Mouse (Mus musculus): ENCODE data around the gene Prkra. TPM values are rescaled to one million over a fixed set of nuclear protein-coding genes. Genes with fewer than 3 reads are reported as not detected.
A peak's percentile ranks its signal among the peaks of the same experiment; 100 is the strongest.

Prkra gene
- polyA plus RNA-seq, 1 experiment from 2014 or later, result 7.2 TPM

DNA sequence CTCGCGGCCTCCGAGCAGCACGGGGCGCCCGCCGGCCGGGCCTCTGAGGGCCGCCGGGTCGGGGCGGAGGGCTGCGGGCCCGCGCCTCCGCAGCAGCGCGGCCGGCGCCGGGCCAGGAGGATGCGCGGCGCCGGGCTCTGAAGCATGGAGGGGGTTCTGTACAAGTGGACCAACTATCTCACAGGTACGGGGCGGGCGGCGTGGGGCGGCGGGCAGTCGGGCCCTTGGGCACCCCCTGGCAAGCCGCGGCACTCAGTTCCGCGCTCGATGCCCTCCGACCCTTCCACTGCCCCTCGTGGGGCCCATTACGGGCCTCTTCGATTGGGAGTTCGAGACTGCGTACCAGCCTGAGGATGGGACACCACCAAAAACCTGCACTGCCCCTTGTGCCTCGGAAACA, 27.6 kb upstream of the Prkra start:
- peaks cover 51% of the 10 kb centered on the region for H3K4me1 ChIP-seq (replicated peaks)
- no peaks in the 10 kb centered on the region for H3K27me3 ChIP-seq
- peak overlapping the region; percentile 51 for H3K27ac ChIP-seq (replicated peaks)
- H3K36me3 ChIP-seq (replicated peaks), result no peaks in the 10 kb centered on the region; the same call in 1 of the 2 replicates
- peak; percentile 33 for ATAC-seq (ENCODE audit: insufficient read depth)
- under 1% methylated on average over 44 of the region's 44 CpGs for whole genome bisulfite sequencing (ENCODE audit: insufficient replicate concordance)
- H3K9ac ChIP-seq, result peak overlapping the region; percentile 74
- H3K9me3 ChIP-seq (replicated peaks), result no peaks in the 10 kb centered on the region
- H3K4me2 ChIP-seq, result peak overlapping the region; percentile 82
- peak overlapping the region; percentile 82 for H3K4me3 ChIP-seq (replicated peaks)

DNA sequence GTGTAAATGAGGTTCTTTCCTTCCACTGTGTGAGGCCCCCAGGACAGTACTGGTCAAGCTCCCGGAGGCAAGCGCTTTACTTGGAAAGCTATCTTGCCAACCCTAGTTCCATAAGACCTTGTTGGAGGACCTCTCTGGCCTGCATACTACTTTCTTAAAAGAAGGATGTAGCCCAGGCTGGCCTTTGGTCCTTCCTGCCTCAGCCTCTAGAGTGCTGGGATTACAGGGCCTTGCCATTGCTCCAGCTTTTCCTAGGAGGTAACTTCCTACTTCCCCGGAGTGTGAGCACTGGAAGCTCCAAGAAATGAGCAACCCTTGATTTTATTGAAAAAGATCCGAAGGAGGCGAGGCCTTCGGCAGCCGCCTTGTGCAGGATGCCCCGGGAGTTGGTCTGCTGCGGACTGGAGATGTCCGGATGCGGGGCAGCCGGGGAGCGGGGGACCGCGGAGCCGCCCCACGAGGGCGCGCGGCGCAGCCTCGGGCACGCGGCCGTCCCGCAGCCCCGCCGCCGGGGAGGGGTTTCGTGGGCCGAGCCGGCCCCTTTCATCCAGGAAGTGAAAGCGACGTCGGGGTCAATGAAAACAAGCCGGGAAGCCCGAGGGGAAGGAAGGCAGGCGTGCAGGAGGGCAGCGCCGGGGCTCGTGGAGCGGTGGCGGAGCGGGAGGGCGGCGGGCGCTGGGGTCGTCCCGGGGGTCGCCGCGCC, 27.1 kb upstream of the Prkra start, which contains the start of gene Plekha3:
Gene Plekha3, plus strand, starts transcription at position 557 of the 703 bp plus-strand sequence.
- Histone ChIP-seq H3K4me2 (peak within 1 kb of the TSS; percentile 82), H3K9ac (peak within 1 kb of the TSS; percentile 74), H3K36me3 (replicated peaks) (no peaks in the 10 kb centered on the region), H3K27ac (replicated peaks) (peak within 1 kb of the TSS; percentile 51), H3K9me3 (replicated peaks) (no peaks in the 10 kb centered on the region), H3K27me3 (no peaks in the 10 kb centered on the region), H3K4me3 (replicated peaks) (peak within 1 kb of the TSS; percentile 82), H3K4me1 (replicated peaks) (peaks cover 51% of the 10 kb centered on the region)
- WGBS (ENCODE audit: insufficient replicate concordance), result 4% methylated on average over 48 of the region's 52 CpGs
- ATAC-seq (ENCODE audit: insufficient read depth), result peak; percentile 68

DNA sequence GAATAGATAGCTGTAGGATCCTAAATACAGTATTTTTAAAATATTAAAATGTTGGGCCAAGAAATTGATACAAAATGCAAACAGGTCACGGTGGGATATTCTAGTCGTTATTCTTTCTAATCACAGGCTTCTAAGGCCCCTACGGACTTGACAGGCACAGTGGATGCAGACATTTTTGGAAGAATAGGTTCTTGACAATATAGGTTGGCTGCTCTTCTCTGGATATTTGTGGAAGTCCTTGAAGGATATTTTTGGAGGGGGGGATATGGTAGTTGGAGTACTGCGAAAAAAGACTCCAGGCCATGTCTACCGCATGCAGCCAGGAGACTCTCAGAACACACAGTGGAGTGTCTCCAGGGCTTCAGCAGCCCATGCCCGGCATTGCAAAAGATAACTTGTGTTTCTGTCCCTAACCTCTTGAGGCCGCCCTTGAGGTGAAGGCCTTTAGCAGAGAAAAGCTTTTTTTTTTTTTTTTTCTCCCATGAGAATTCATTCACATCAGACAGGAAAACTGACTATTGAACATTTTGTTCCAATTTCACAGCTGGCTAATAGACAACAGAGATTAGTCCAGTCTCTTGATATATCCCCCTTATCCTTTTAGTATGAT, 25.8 kb upstream of the Prkra start:
- peak overlapping the region; percentile 32; the same call in 1 of the 2 replicates for H3K9ac ChIP-seq
- H3K4me1 ChIP-seq (replicated peaks), result peaks cover 51% of the 10 kb centered on the region
- 23% methylated on average over 7 of the region's 7 CpGs for WGBS (ENCODE audit: insufficient replicate concordance)
- H3K9me3 ChIP-seq (replicated peaks), result no peaks in the 10 kb centered on the region
- H3K4me2 ChIP-seq, result peak overlapping the region; percentile 67
- H3K36me3 ChIP-seq (replicated peaks), result no peaks in the 10 kb centered on the region
- no peaks in the 10 kb centered on the region for H3K27me3 ChIP-seq
- no peak for ATAC-seq (ENCODE audit: insufficient read depth)
- peak overlapping the region; percentile 64 for H3K27ac ChIP-seq (replicated peaks)
- peak overlapping the region; percentile 55 for H3K4me3 ChIP-seq (replicated peaks)

DNA sequence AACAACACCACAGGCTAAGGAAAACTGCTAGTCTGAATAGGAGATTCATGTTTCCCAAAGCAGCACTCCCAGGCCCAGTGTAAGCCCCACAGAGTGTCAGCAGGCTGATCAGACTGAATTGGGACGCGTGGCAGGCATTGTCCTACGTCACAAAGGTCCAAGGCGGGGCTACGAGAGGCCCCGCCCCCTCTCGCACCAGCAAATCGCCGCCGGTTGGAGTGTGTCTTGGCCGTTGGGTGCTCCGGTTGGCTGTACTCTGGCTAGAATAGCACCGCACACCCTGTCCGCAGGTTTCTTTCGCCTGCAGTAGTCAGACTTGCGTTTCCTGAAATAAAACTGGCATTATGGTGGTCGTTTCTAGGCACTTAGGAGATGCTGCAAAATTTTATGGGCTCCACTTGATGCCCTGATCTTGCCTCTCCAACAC, 25.2 kb upstream of the Prkra start, which contains the start of gene Fkbp7:
Gene Fkbp7, minus strand, starts transcription at position 151 of the 427 bp plus-strand sequence.
- ATAC-seq (ENCODE audit: insufficient read depth), result peak; percentile 84
- Histone ChIP-seq H3K27ac (replicated peaks) (peak within 1 kb of the TSS; percentile 64), H3K27me3 (no peaks in the 10 kb centered on the region), H3K9me3 (replicated peaks) (no peaks in the 10 kb centered on the region), H3K4me3 (replicated peaks) (peak within 1 kb of the TSS; percentile 55), H3K4me2 (peak within 1 kb of the TSS; percentile 67), H3K4me1 (replicated peaks) (peaks cover 51% of the 10 kb centered on the region), H3K36me3 (replicated peaks) (no peaks in the 10 kb centered on the region), H3K9ac (peak within 1 kb of the TSS; percentile 32)
- WGBS (ENCODE audit: insufficient replicate concordance), result under 1% methylated on average over 17 of the region's 17 CpGs

DNA sequence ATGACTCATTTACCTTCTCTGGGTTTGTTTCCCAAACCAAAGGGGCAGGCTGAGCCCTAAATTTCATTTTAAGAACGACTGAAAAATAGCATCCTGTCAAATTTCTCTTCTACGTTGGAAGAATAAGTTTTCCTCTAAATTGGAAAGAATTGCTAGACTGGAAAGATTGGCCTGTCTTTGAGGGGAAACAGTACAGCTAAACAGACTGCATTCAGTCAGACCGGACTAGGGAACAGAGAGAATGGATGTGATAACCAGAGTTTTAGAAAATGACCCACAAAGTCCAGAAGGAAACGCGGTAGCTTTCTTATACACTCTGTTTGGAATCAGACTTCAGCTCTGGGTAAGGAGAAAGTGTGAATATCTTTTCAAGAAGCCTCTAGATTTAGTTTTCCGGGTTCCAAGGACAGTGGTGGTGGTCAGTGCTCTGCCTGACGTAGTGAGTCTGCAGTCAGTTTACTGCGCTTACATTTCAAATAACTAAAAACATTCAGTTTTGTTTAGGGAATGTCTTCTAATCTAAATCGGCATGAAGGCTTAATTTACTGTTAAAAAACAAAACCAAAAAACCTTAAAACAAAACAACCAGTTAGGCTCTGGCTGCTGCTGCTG, 24.4 kb upstream of the Prkra start:
- Histone ChIP-seq H3K9ac (peak overlapping the region; percentile 32), H3K4me2 (peak overlapping the region; percentile 67), H3K4me1 (replicated peaks) (peaks cover 49% of the 10 kb centered on the region), H3K27me3 (no peaks in the 10 kb centered on the region), H3K27ac (replicated peaks) (peak overlapping the region; percentile 16), H3K4me3 (replicated peaks) (peak overlapping the region; percentile 55), H3K9me3 (replicated peaks) (no peaks in the 10 kb centered on the region), H3K36me3 (replicated peaks) (no peaks in the 10 kb centered on the region)
- WGBS (ENCODE audit: insufficient replicate concordance), result 12% methylated on average over 9 of the region's 9 CpGs
- ATAC-seq (ENCODE audit: insufficient read depth), result no peak

- Histone ChIP-seq H3K9ac (no peak overlapping the region), H3K4me3 (replicated peaks) (0 out of 2 replicates have a peak overlapping the region, but pooled peaks have one; percentile 55), H3K4me1 (replicated peaks) (peaks cover 46% of the 10 kb centered on the region), H3K4me2 (peak overlapping the region; percentile 67), H3K9me3 (replicated peaks) (no peaks in the 10 kb centered on the region), H3K36me3 (replicated peaks) (no peaks in the 10 kb centered on the region), H3K27ac (replicated peaks) (no peak overlapping the region), H3K27me3 (no peaks in the 10 kb centered on the region)
- 65% methylated on average over 6 of the region's 6 CpGs for WGBS (ENCODE audit: insufficient replicate concordance)
- no peak for ATAC-seq (ENCODE audit: insufficient read depth)
These were observed 23.8 kb upstream of the Prkra start for GRCm38 (mm10) chr2:76671641-76672040.

- peaks cover 7% of the 10 kb centered on the region; the same call in 1 of the 2 replicates for H3K4me1 ChIP-seq (replicated peaks)
- no peak overlapping the region for H3K27ac ChIP-seq (replicated peaks)
- no peaks in the 10 kb centered on the region for H3K27me3 ChIP-seq
- no peak overlapping the region for H3K4me2 ChIP-seq
- no peak for ATAC-seq (ENCODE audit: insufficient read depth)
- H3K9ac ChIP-seq, result no peak overlapping the region
- H3K36me3 ChIP-seq (replicated peaks), result no peaks in the 10 kb centered on the region
- WGBS (ENCODE audit: insufficient replicate concordance), result 71% methylated on average over 5 of the region's 5 CpGs
- H3K4me3 ChIP-seq (replicated peaks), result no peak overlapping the region
- no peaks in the 10 kb centered on the region for H3K9me3 ChIP-seq (replicated peaks)
These were observed 19.4 kb upstream of the Prkra start for GRCm38 (mm10) chr2:76667200-76667599.

DNA sequence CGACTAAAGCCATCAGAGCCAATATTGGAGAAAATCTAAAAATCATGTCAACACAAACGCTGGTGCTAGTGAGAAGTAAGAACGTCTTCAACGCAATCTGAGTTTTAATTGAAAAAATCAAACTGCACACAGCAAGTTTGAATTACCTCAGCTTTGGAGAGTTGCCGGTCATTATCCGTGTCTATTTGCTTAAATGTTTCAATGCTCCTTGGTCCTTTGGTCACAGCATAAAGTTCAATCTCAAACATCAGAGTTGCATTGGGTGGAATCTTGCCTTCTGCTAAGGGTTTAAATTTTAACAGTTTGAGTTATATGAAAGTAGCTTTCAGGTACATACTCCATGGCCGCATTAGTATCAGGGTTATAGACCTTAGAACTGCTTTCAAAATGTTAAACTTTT, 17.7 kb upstream of the Prkra start:
- no peaks in the 10 kb centered on the region for H3K36me3 ChIP-seq (replicated peaks)
- H3K4me2 ChIP-seq, result no peak overlapping the region
- no peaks in the 10 kb centered on the region for H3K4me1 ChIP-seq (replicated peaks)
- H3K9me3 ChIP-seq (replicated peaks), result no peaks in the 10 kb centered on the region
- no peak overlapping the region for H3K9ac ChIP-seq
- no peak overlapping the region for H3K4me3 ChIP-seq (replicated peaks)
- WGBS (ENCODE audit: insufficient replicate concordance), result 85% methylated on average over 7 of the region's 7 CpGs
- H3K27me3 ChIP-seq, result no peaks in the 10 kb centered on the region
- no peak for ATAC-seq (ENCODE audit: insufficient read depth)
- H3K27ac ChIP-seq (replicated peaks), result no peak overlapping the region

GRCm38 (mm10) chr2:76659419-76659818, 11.6 kb upstream of the Prkra start:
- no peak for ATAC-seq (ENCODE audit: insufficient read depth)
- Histone ChIP-seq H3K27ac (replicated peaks) (no peak overlapping the region), H3K9ac (no peak overlapping the region), H3K4me3 (replicated peaks) (no peak overlapping the region), H3K27me3 (no peaks in the 10 kb centered on the region), H3K4me1 (replicated peaks) (no peaks in the 10 kb centered on the region), H3K36me3 (replicated peaks) (no peaks in the 10 kb centered on the region), H3K9me3 (replicated peaks) (no peaks in the 10 kb centered on the region), H3K4me2 (no peak overlapping the region)
- 34% methylated on average over 7 of the region's 8 CpGs for WGBS (ENCODE audit: insufficient replicate concordance)

GRCm38 (mm10) chr2:76658551-76658950, 10.7 kb upstream of the Prkra start:
- no peaks in the 10 kb centered on the region for H3K36me3 ChIP-seq (replicated peaks)
- no peaks in the 10 kb centered on the region for H3K9me3 ChIP-seq (replicated peaks)
- no peak overlapping the region for H3K9ac ChIP-seq
- H3K27me3 ChIP-seq, result no peaks in the 10 kb centered on the region
- H3K4me3 ChIP-seq (replicated peaks), result no peak overlapping the region
- WGBS (ENCODE audit: insufficient replicate concordance), result 64% methylated on average over 13 of the region's 13 CpGs
- no peak overlapping the region for H3K27ac ChIP-seq (replicated peaks)
- no peak overlapping the region for H3K4me2 ChIP-seq
- no peaks in the 10 kb centered on the region for H3K4me1 ChIP-seq (replicated peaks)
- no peak for ATAC-seq (ENCODE audit: insufficient read depth)

- H3K27me3 ChIP-seq, result no peaks in the 10 kb centered on the region
- H3K36me3 ChIP-seq (replicated peaks), result no peaks in the 10 kb centered on the region
- no peak overlapping the region for H3K27ac ChIP-seq (replicated peaks)
- no peak overlapping the region for H3K9ac ChIP-seq
- WGBS (ENCODE audit: insufficient replicate concordance), result 0% methylated on average over 1 of the region's 1 CpGs
- H3K4me1 ChIP-seq (replicated peaks), result no peaks in the 10 kb centered on the region
- H3K9me3 ChIP-seq (replicated peaks), result no peaks in the 10 kb centered on the region
- H3K4me2 ChIP-seq, result no peak overlapping the region
- no peak for ATAC-seq (ENCODE audit: insufficient read depth)
- no peak overlapping the region for H3K4me3 ChIP-seq (replicated peaks)
These were observed 8.2 kb upstream of the Prkra start for GRCm38 (mm10) chr2:76655982-76656381.

Measured in liver, embryonic 15.5 days (tissue).